Comparison of ENCODE assay signal across 14 mouse cellular contexts in genomic region chr10:21775911-21776761, GRCm38 (mm10).
DNase-seq lines count a peak whose midpoint lies in the region; ATAC-seq and TF ChIP-seq lines count a peak whose summit lies in the region.
"Had no signal": no experiment of that assay in that cellular context is flagged by ENCODE, and none has a peak within 500 bp of the region (broad histone marks: within the 10 kb centered on the region; RNA-seq: fewer than 3 reads in every experiment).

No protein-coding gene starts in this region.

- H3K27ac ChIP-seq in gastrocnemius, adult 2 months = peak overlapping the region; percentile 56
- no peak overlapping the region for H3K27ac ChIP-seq in liver, embryonic 14.5 days
- H3K27ac ChIP-seq: embryonic facial prominence, embryonic 13.5 days had no signal

- no peak overlapping the region for H3K9ac ChIP-seq in liver, embryonic 14.5 days (replicated peaks)
- H3K9ac ChIP-seq: embryonic facial prominence, embryonic 13.5 days; lung, embryonic 14.5 days had no signal

- no peak for TF ChIP-seq CTCF in gastrocnemius, adult 2 months (IDR thresholded peaks at IDR 0.05)
- TF ChIP-seq CTCF in liver, embryonic 14.5 days (IDR thresholded peaks at IDR 0.05; ENCODE audit: low read depth) = no peak

- no peak overlapping the region for H3K4me2 ChIP-seq in liver, embryonic 14.5 days (ENCODE audit: low read depth)
- H3K4me2 ChIP-seq: embryonic facial prominence, embryonic 13.5 days; lung, embryonic 14.5 days had no signal

- no peak overlapping the region for H3K4me3 ChIP-seq in gastrocnemius, adult 2 months
- H3K4me3 ChIP-seq in liver, embryonic 14.5 days (ENCODE audit: insufficient read depth in 1 of 2, low read depth in 2 of 2, low read length in 2 of 2) = no peak overlapping the region
- H3K4me3 ChIP-seq: embryonic facial prominence, embryonic 13.5 days had no signal

- WGBS in liver, embryonic 14.5 days (ENCODE audit: insufficient replicate concordance) = 50% methylated on average over 12 of the region's 12 CpGs

- H3K36me3 ChIP-seq in liver, embryonic 14.5 days (replicated peaks; ENCODE audit: control insufficient read depth, insufficient read depth, low read depth) = no peaks in the 10 kb centered on the region
- H3K36me3 ChIP-seq: embryonic facial prominence, embryonic 13.5 days had no signal

- ATAC-seq in liver, embryonic 14.5 days (ENCODE audit: insufficient read depth) = no peak; the same call in 1 of the 2 replicates

- H3K27me3 ChIP-seq in liver, embryonic 14.5 days (ENCODE audit: control insufficient read depth, insufficient read depth, low read length) = no peaks in the 10 kb centered on the region
- H3K27me3 ChIP-seq: embryonic facial prominence, embryonic 13.5 days had no signal

- no peak for DNase-seq in gastrocnemius, adult 2 months
- DNase-seq in gastrocnemius, adult 18-20 months (ENCODE audit: low spot score) = no peak
- peak; percentile 24 for DNase-seq in A20 (ENCODE audit: low read depth, low spot score)
- DNase-seq in NIH3T3 (ENCODE audit: low read depth) = peak; percentile 88
- DNase-seq in liver, embryonic 14.5 days (ENCODE audit: low read depth in 3 of 3, low spot score in 3 of 3) = peak in 2 of 3 experiments; percentile 9 to 19
- no peak for DNase-seq in heart, adult 9 months (ENCODE audit: low spot score in 2 of 2)
- no peak for DNase-seq in thymus, postnatal 4 days
- DNase-seq in spleen, adult 12 weeks (ENCODE audit: low spot score) = no peak
- DNase-seq: cerebellum, adult 11-12 months; gastrocnemius, postnatal 25 days; heart, postnatal 14 days; kidney, adult 18-20 months; lung, embryonic 14.5 days had no signal

- no peak for TF ChIP-seq EP300 in liver, embryonic 14.5 days (IDR thresholded peaks at IDR 0.05; ENCODE audit: low read depth)

- intact Hi-C loops in gastrocnemius, adult 2 months (cut with DNase I) = no loop called here

- H3K4me1 ChIP-seq in liver, embryonic 14.5 days (replicated peaks; ENCODE audit: control insufficient read depth in 2 of 2, insufficient read depth in 2 of 2, low read length in 1 of 2) = 0 out of 4 replicates have a peak, but pooled peaks cover 0 to 4% of the 10 kb centered on the region in 2 experiments

- H3K9me3 ChIP-seq in liver, embryonic 14.5 days (ENCODE audit: control insufficient read depth, low read length) = no peaks in the 10 kb centered on the region
- H3K9me3 ChIP-seq: embryonic facial prominence, embryonic 13.5 days had no signal

Comparison
In these comparisons a context has a peak if more than half of its experiments do, and no peak if none do; other contexts are left out.
1. DNase-seq: peak in A20 (single experiment), NIH3T3 (single experiment) and liver, embryonic 14.5 days (2 of 3); none in gastrocnemius, adult 2 months (single experiment), gastrocnemius, adult 18-20 months (single experiment), heart, adult 9 months (0 of 2), thymus, postnatal 4 days (single experiment) and spleen, adult 12 weeks (single experiment).